Mouse (Mus musculus) C2C12 (cell line): ENCODE measurements around the gene Cacna1e. TPM values are rescaled to one million over a fixed set of nuclear protein-coding genes. Genes with fewer than 3 reads are reported as not detected.

ENCODE experiments used
- H3K27me3 ChIP-seq: one replicate; pipeline ENCODE4 v1.6.1; 2011; ENCODE audit not compliant: control insufficient read depth, insufficient read depth, insufficient read length
- H3K36me3 ChIP-seq: one replicate; pipeline ENCODE4 v1.6.1; 2011; ENCODE audit not compliant: control insufficient read depth, insufficient read depth
- H3K4me3 ChIP-seq: one replicate; pipeline ENCODE4 v1.5.1; 2011; ENCODE audit warnings: mild to moderate bottlenecking, control low read depth; ENCODE audit not compliant: poor library complexity, insufficient read depth, severe bottlenecking
- H3K79me2 ChIP-seq: one replicate; pipeline ENCODE4 v1.6.1; 2011; ENCODE audit not compliant: control insufficient read depth, insufficient read depth
- H3K79me3 ChIP-seq: one replicate; pipeline ENCODE4 v1.6.1; 2011; ENCODE audit warnings: low read depth, control low read depth
- H3ac ChIP-seq: one replicate; pipeline ENCODE3; 2011; ENCODE audit warnings: low read depth; ENCODE audit not compliant: control insufficient read depth, insufficient read length
- CEBPB ChIP-seq: IDR thresholded peaks from one replicate; pipeline ENCODE4 v1.6.1; 2011; ENCODE audit warnings: low read depth, mild to moderate bottlenecking, control low read depth, moderate library complexity
- CTCF ChIP-seq: IDR thresholded peaks from one replicate; pipeline ENCODE4 v1.5.1; 2011; ENCODE audit not compliant: control insufficient read depth, insufficient read depth, insufficient read length
- FOSL1 ChIP-seq: IDR thresholded peaks from one replicate; pipeline ENCODE4 v1.8.0; 2011; ENCODE audit warnings: mild to moderate bottlenecking, low read length; ENCODE audit not compliant: poor library complexity, insufficient read depth, severe bottlenecking
- MAX ChIP-seq: IDR thresholded peaks from one replicate; pipeline ENCODE4 v1.6.1; 2011; ENCODE audit warnings: mild to moderate bottlenecking, control low read depth
- MYOD1 ChIP-seq: IDR thresholded peaks from one replicate; pipeline ENCODE4 v1.6.1; 2011; ENCODE audit warnings: low read depth; ENCODE audit not compliant: control insufficient read depth, insufficient read length
- MYOG ChIP-seq: IDR thresholded peaks from one replicate; pipeline ENCODE4 v1.6.1; 2011; ENCODE audit not compliant: control insufficient read depth, insufficient read length; ENCODE audit errors: extremely low read depth
- USF1 ChIP-seq: IDR thresholded peaks from one replicate; pipeline ENCODE4 v1.6.1; 2011; ENCODE audit warnings: low read depth, mild to moderate bottlenecking, control low read depth, moderate library complexity
- polyA plus RNA-seq: library from polyadenylated mRNA; unstranded; fragments of >200 nt; fragmentation: generic; extraction: Trizol; gene quantifications from one replicate; pipeline ENCODE4 v1.2.1, GENCODE M21; 2012; ENCODE audit warnings: missing spikeins

Cacna1e gene
- polyA plus RNA-seq, 1 experiment, result not detected

- Histone ChIP-seq H3K27me3 (no peaks in the 10 kb centered on the region), H3K4me3 (no peak overlapping the region), H3K79me3 (no peaks in the 10 kb centered on the region), H3ac (no peak overlapping the region), H3K79me2 (no peaks in the 10 kb centered on the region), H3K36me3 (no peaks in the 10 kb centered on the region)
- TF ChIP-seq MYOG (no peak), MAX (no peak), FOSL1 (no peak), CTCF (no peak), USF1 (no peak), CEBPB (no peak)
These were observed 139.1 kb downstream of the Cacna1e start for GRCm38 (mm10) chr1:154745241-154745640.

GRCm38 (mm10) chr1:154730411-154730961 is 153.8 kb downstream of the Cacna1e start:
- Histone ChIP-seq H3K79me2 (no peaks in the 10 kb centered on the region), H3K79me3 (no peaks in the 10 kb centered on the region), H3K4me3 (no peak overlapping the region), H3ac (no peak overlapping the region), H3K27me3 (peaks cover 35% of the 10 kb centered on the region), H3K36me3 (no peaks in the 10 kb centered on the region)
- no peak for TF ChIP-seq FOSL1
- TF ChIP-seq MYOD1, result no peak
- TF ChIP-seq CEBPB, result no peak
- TF ChIP-seq MAX, result no peak
- TF ChIP-seq USF1, result no peak
- TF ChIP-seq MYOG, result no peak
- TF ChIP-seq CTCF, result no peak

- TF ChIP-seq MYOG, result no peak
- no peak for TF ChIP-seq CEBPB
- no peak for TF ChIP-seq FOSL1
- TF ChIP-seq USF1, result no peak
- no peak for TF ChIP-seq MYOD1
- no peak for TF ChIP-seq CTCF
- no peak for TF ChIP-seq MAX
- Histone ChIP-seq H3K36me3 (no peaks in the 10 kb centered on the region), H3K4me3 (no peak overlapping the region), H3ac (no peak overlapping the region), H3K27me3 (peaks cover 41% of the 10 kb centered on the region), H3K79me2 (no peaks in the 10 kb centered on the region), H3K79me3 (no peaks in the 10 kb centered on the region)
These were observed 154.9 kb downstream of the Cacna1e start for GRCm38 (mm10) chr1:154729269-154729980.

- H3K27me3 ChIP-seq, result peaks cover 40% of the 10 kb centered on the region
- TF ChIP-seq CEBPB (no peak), MYOG (no peak), MYOD1 (no peak), CTCF (no peak), MAX (no peak), USF1 (no peak), FOSL1 (no peak)
- no peaks in the 10 kb centered on the region for H3K79me3 ChIP-seq
- H3K79me2 ChIP-seq, result no peaks in the 10 kb centered on the region
- H3K4me3 ChIP-seq, result no peak overlapping the region
- no peaks in the 10 kb centered on the region for H3K36me3 ChIP-seq
- H3ac ChIP-seq, result no peak overlapping the region
These were observed 155.6 kb downstream of the Cacna1e start for GRCm38 (mm10) chr1:154728682-154729081.

GRCm38 (mm10) chr1:154727696-154728095 is 156.6 kb downstream of the Cacna1e start:
- H3K79me3 ChIP-seq, result no peaks in the 10 kb centered on the region
- H3K79me2 ChIP-seq, result no peaks in the 10 kb centered on the region
- H3ac ChIP-seq, result no peak overlapping the region
- TF ChIP-seq FOSL1 (no peak), CTCF (no peak), MAX (no peak), MYOG (no peak), USF1 (no peak), CEBPB (no peak), MYOD1 (no peak)
- H3K4me3 ChIP-seq, result no peak overlapping the region
- H3K27me3 ChIP-seq, result peaks cover 33% of the 10 kb centered on the region
- H3K36me3 ChIP-seq, result no peaks in the 10 kb centered on the region

- no peak overlapping the region for H3K4me3 ChIP-seq
- TF ChIP-seq MYOG (no peak), USF1 (no peak), FOSL1 (no peak), MAX (no peak), CTCF (no peak), MYOD1 (no peak), CEBPB (no peak)
These were observed 157.7 kb downstream of the Cacna1e start for GRCm38 (mm10) chr1:154726361-154727161.

More at GRCm38 (mm10) chr1:154726361-154727161, 157.7 kb downstream of the Cacna1e start:
- no peaks in the 10 kb centered on the region for H3K36me3 ChIP-seq
- no peaks in the 10 kb centered on the region for H3K79me3 ChIP-seq
- H3K27me3 ChIP-seq, result peaks cover 30% of the 10 kb centered on the region
- H3ac ChIP-seq, result no peak overlapping the region
- no peaks in the 10 kb centered on the region for H3K79me2 ChIP-seq
